Mouse (Mus musculus): Measurements from ENCODE around the gene Chka. TPM values are rescaled to one million over a fixed set of nuclear protein-coding genes. Genes with fewer than 3 reads are reported as not detected.

The Chka gene
- total and polyA plus RNA-seq, 2 experiments from 2014 or later = 13.6 to 36.3 TPM

DNA sequence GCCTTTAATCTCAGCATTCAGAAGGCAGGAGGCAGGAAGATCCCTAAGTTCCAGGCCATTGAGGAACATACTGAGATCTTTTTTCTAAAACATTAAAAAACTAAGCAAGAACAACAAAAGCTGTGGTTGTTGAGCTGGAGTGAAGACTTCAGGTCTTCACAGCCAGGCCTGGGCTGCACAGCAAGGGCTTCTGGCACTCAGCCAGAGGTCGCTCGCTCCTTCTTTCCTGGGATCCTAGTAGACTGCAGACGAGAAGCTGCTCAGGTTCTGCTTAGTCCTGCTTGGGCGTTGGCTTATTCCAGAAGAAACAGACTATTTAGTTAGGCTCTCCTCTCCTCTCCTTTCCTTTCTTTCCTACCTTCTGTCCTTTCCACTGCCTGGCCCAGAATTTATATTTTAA is 20.8 kb downstream of the Chka start:
- Histone ChIP-seq H3K36me3 (replicated peaks; ENCODE audit: control insufficient read depth, insufficient read depth, low read length) (no peaks in the 10 kb centered on the region), H3K4me1 (ENCODE audit: control insufficient read depth, insufficient read depth) (peaks cover 4% of the 10 kb centered on the region; the same call in 1 of the 2 replicates), H3K9me3 (replicated peaks; ENCODE audit: control insufficient read depth, low read length) (no peaks in the 10 kb centered on the region), H3K27ac (ENCODE audit: low read depth) (no peak overlapping the region), H3K9ac (replicated peaks; ENCODE audit: low read depth, low read length) (no peak overlapping the region), H3K4me2 (ENCODE audit: low read depth, low read length) (no peak overlapping the region), H3K4me3 (ENCODE audit: low read depth, low read length) (no peak overlapping the region), H3K27me3 (ENCODE audit: control insufficient read depth, insufficient read depth, low read length) (no peaks in the 10 kb centered on the region)
- peak; percentile 40 for DNase-seq (ENCODE audit: low spot score)
- no peak for TF ChIP-seq CTCF (IDR thresholded peaks at IDR 0.05; ENCODE audit: low read depth)
- no peak for TF ChIP-seq EP300 (IDR thresholded peaks at IDR 0.05; ENCODE audit: low read depth)
- no peak for ATAC-seq (ENCODE audit: insufficient read depth, low read depth)
- 31% methylated on average over 4 of the region's 4 CpGs for WGBS

DNA sequence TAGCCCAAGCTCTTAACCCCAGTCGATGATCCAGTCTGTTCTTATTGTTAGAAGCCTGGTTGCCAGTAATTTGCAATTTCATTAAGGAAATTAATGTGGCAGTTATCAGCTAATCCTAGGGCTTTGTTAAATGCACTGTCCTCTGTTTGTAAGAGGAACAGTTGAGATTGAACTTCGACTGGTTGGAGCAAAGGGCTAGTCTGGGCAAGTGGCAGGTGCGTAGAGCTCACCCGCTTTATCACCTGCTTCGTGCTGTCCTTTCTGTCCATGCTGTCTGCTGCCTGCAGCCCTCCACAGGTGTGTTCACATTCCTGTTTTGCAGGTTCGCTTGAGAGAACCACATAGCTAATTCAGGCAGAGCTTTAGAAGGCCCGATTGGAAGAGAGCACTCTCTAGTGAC is 23.5 kb downstream of the Chka start:
- WGBS = 86% methylated on average over 7 of the region's 7 CpGs
- no peak overlapping the region for H3K4me2 ChIP-seq (ENCODE audit: low read depth, low read length)
- TF ChIP-seq EP300 (IDR thresholded peaks at IDR 0.05; ENCODE audit: low read depth) = no peak
- no peak for TF ChIP-seq CTCF (IDR thresholded peaks at IDR 0.05; ENCODE audit: low read depth)

DNA sequence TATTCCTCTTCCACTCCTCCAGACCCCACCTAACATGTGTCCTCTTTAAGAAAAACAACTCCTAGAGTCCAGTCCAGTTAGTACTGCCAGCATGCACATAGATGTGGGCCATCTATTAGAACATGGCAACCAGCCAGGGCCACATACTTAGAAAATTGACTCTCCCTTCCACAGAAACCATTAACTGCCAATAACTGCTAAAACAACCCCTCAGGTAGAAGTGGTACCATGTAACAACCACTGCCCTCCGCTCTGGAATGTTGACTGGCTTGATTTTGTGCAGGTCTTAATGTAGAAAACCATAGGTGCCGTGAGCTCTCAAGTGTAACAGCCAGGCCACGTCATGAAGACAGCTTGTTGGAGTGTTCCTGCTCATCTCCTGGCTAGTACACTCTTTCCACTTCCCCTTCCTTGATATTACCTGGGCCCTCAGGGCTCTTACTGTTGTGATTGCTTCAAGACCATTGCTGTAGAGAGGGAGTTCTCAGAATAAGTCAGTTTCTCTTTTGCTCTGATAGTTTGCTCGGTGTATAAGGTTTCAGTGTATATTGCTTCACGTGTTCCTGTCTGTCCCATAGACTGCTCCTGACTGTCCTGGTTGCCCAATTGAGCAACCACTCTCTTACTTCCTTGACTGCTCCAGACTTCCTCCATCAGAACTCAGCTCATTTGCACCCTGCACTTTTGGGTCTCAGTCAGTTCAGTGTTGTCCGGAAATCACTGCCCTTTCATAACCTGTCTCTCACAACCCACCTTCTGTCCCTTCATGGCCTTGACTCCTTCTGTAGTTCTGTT is 28.7 kb downstream of the Chka start:
- 87% methylated on average over 6 of the region's 6 CpGs for WGBS
- no peak for DNase-seq (ENCODE audit: low spot score)
- H3K27ac ChIP-seq (ENCODE audit: low read depth) = no peak overlapping the region

More for the DNA sequence above, 23.5 kb downstream of the Chka start:
- Histone ChIP-seq H3K27me3 (ENCODE audit: control insufficient read depth, insufficient read depth, low read length) (no peaks in the 10 kb centered on the region), H3K4me3 (ENCODE audit: low read depth, low read length) (no peak overlapping the region), H3K9ac (replicated peaks; ENCODE audit: low read depth, low read length) (no peak overlapping the region), H3K36me3 (replicated peaks; ENCODE audit: control insufficient read depth, insufficient read depth, low read length) (no peaks in the 10 kb centered on the region), H3K27ac (ENCODE audit: low read depth) (no peak overlapping the region), H3K4me1 (ENCODE audit: control insufficient read depth, insufficient read depth) (no peaks in the 10 kb centered on the region), H3K9me3 (replicated peaks; ENCODE audit: control insufficient read depth, low read length) (no peaks in the 10 kb centered on the region)
- no peak for DNase-seq (ENCODE audit: low spot score)
- ATAC-seq (ENCODE audit: insufficient read depth, low read depth) = no peak

DNA sequence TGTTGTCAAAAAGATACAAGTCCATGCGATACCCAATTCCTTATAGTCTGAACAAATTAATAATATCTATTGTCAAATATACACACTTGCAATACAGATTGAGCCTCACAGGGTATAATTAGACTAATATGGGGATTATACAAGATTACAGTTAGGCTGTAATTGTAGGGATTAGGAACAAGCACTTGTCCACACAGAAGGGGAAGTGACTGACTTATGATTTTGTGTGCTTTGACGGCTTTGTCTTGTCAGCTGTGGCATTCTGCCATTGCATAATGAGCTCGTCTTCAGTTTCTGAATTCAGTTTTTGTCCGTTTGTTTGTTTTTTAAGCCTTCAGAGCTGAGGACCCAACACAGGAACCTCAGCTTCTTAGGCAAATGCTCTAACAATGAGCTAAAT is 30.6 kb downstream of the Chka start:
- H3K9me3 ChIP-seq (replicated peaks; ENCODE audit: control insufficient read depth, low read length) = no peaks in the 10 kb centered on the region
- H3K27me3 ChIP-seq (ENCODE audit: control insufficient read depth, insufficient read depth, low read length) = no peaks in the 10 kb centered on the region

More for the DNA sequence above, 28.7 kb downstream of the Chka start:
- Histone ChIP-seq H3K4me3 (ENCODE audit: low read depth, low read length) (no peak overlapping the region), H3K4me2 (ENCODE audit: low read depth, low read length) (no peak overlapping the region), H3K9ac (replicated peaks; ENCODE audit: low read depth, low read length) (no peak overlapping the region), H3K36me3 (replicated peaks; ENCODE audit: control insufficient read depth, insufficient read depth, low read length) (peaks cover 10% of the 10 kb centered on the region; the same call in 1 of the 2 replicates), H3K9me3 (replicated peaks; ENCODE audit: control insufficient read depth, low read length) (no peaks in the 10 kb centered on the region), H3K4me1 (ENCODE audit: control insufficient read depth, insufficient read depth) (peaks cover 7% of the 10 kb centered on the region; the same call in 1 of the 2 replicates), H3K27me3 (ENCODE audit: control insufficient read depth, insufficient read depth, low read length) (no peaks in the 10 kb centered on the region)
- no peak for ATAC-seq (ENCODE audit: insufficient read depth, low read depth)
- no peak for TF ChIP-seq EP300 (IDR thresholded peaks at IDR 0.05; ENCODE audit: low read depth)
- TF ChIP-seq CTCF (IDR thresholded peaks at IDR 0.05; ENCODE audit: low read depth) = no peak

DNA sequence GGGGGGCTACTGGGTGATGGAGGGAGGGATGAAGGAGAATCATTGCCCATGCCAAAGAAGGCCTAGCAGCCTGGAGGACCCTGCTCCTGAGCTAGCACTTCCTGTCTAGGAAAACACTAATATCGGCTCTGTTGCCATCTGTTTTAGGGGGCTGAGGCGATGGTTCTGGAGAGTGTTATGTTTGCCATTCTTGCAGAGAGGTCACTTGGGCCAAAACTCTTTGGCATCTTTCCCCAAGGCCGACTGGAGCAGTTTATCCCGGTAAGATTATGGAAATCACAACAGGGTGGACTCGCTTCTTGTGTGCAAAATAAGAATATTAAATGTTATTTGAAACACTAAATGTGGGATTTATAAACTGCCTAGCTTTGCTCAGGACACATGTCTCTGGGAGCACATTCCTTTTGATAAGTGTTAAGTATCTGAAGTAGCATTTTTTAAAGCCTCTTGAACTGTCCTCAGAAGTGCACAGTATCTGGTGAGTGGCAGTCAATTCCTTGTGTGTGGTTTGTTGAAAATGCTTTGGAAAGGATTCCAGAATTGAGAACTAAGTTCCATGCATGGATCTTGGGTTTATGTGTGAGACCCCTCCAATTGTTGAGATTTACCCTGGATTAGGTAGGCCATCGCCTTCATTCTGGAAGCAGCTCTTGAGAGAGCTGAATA is 32.9 kb downstream of the Chka start:
- Histone ChIP-seq H3K9me3 (replicated peaks; ENCODE audit: control insufficient read depth, low read length) (no peaks in the 10 kb centered on the region), H3K9ac (replicated peaks; ENCODE audit: low read depth, low read length) (no peak overlapping the region), H3K36me3 (replicated peaks; ENCODE audit: control insufficient read depth, insufficient read depth, low read length) (peaks cover 35% of the 10 kb centered on the region), H3K4me3 (ENCODE audit: low read depth, low read length) (no peak overlapping the region), H3K27ac (ENCODE audit: low read depth) (no peak overlapping the region), H3K4me1 (ENCODE audit: control insufficient read depth, insufficient read depth) (peaks cover 7% of the 10 kb centered on the region; the same call in 1 of the 2 replicates), H3K27me3 (ENCODE audit: control insufficient read depth, insufficient read depth, low read length) (no peaks in the 10 kb centered on the region), H3K4me2 (ENCODE audit: low read depth, low read length) (no peak overlapping the region)
- peak; percentile 22 for DNase-seq (ENCODE audit: low spot score)
- TF ChIP-seq CTCF (IDR thresholded peaks at IDR 0.05; ENCODE audit: low read depth) = no peak
- no peak for TF ChIP-seq EP300 (IDR thresholded peaks at IDR 0.05; ENCODE audit: low read depth)
- ATAC-seq (ENCODE audit: insufficient read depth, low read depth) = no peak
- 27% methylated on average over 6 of the region's 6 CpGs for WGBS

More for the DNA sequence above, 30.6 kb downstream of the Chka start:
- peaks cover 7% of the 10 kb centered on the region; the same call in 1 of the 2 replicates for H3K4me1 ChIP-seq (ENCODE audit: control insufficient read depth, insufficient read depth)
- no peak overlapping the region for H3K9ac ChIP-seq (replicated peaks; ENCODE audit: low read depth, low read length)
- no peak for TF ChIP-seq EP300 (IDR thresholded peaks at IDR 0.05; ENCODE audit: low read depth)
- TF ChIP-seq CTCF (IDR thresholded peaks at IDR 0.05; ENCODE audit: low read depth) = no peak
- H3K4me3 ChIP-seq (ENCODE audit: low read depth, low read length) = no peak overlapping the region
- no peak overlapping the region for H3K27ac ChIP-seq (ENCODE audit: low read depth)
- H3K4me2 ChIP-seq (ENCODE audit: low read depth, low read length) = no peak overlapping the region
- peaks cover 22% of the 10 kb centered on the region; the same call in 1 of the 2 replicates for H3K36me3 ChIP-seq (replicated peaks; ENCODE audit: control insufficient read depth, insufficient read depth, low read length)
- no peak for ATAC-seq (ENCODE audit: insufficient read depth, low read depth)
- 80% methylated on average over 4 of the region's 4 CpGs for WGBS
- DNase-seq (ENCODE audit: low spot score) = no peak

Measured in heart, postnatal 0 days (tissue).